Mouse (Mus musculus): Measurements from ENCODE around the gene Npepps.

The Npepps gene

GRCm38 (mm10) chr11:97185704-97186614 is 94.5 kb downstream of the Npepps start:
- DNase-seq: no peak

- no peak for DNase-seq
Observed at GRCm38 (mm10) chr11:97184875-97185274, 95.6 kb downstream of the Npepps start.

- peak in 1 of 2 experiments; percentile 20 for DNase-seq
Observed at GRCm38 (mm10) chr11:97182446-97182845, 98.0 kb downstream of the Npepps start.

GRCm38 (mm10) chr11:97181061-97181460 is 99.4 kb downstream of the Npepps start:
- DNase-seq: no peak

GRCm38 (mm10) chr11:97178198-97178597 is 102.2 kb downstream of the Npepps start:
- DNase-seq: no peak

GRCm38 (mm10) chr11:97176851-97177250 is 103.6 kb downstream of the Npepps start:
- peak in 1 of 2 experiments; percentile 78 for DNase-seq

- DNase-seq: no peak
Observed at GRCm38 (mm10) chr11:97175499-97175898, 104.9 kb downstream of the Npepps start.

GRCm38 (mm10) chr11:97160341-97160740 is 120.1 kb downstream of the Npepps start:
- DNase-seq: no peak

GRCm38 (mm10) chr11:97156999-97157398 is 123.4 kb downstream of the Npepps start:
- DNase-seq: no peak

All from kidney, postnatal 25 days (tissue).